Mouse (Mus musculus): ENCODE data around the gene Ncs1. TPM values are rescaled to one million over a fixed set of nuclear protein-coding genes. Genes with fewer than 3 reads are reported as not detected.

Ncs1 gene
- polyA plus RNA-seq, 1 experiment from 2014 or later: 70.5 TPM

- Histone ChIP-seq H3K27me3 (ENCODE audit: control insufficient read depth, insufficient read depth, low read length) (no peaks in the 10 kb centered on the region), H3K36me3 (ENCODE audit: control insufficient read depth, insufficient read depth, low read length) (no peaks in the 10 kb centered on the region), H3K27ac (ENCODE audit: low read depth, low read length) (no peak overlapping the region), H3K4me1 (replicated peaks; ENCODE audit: control insufficient read depth, insufficient read depth, low read length) (no peaks in the 10 kb centered on the region), H3K4me3 (ENCODE audit: low read depth, low read length) (no peak overlapping the region), H3K9me3 (ENCODE audit: control insufficient read depth, low read length) (no peaks in the 10 kb centered on the region), H3K9ac (ENCODE audit: low read depth, low read length) (no peak overlapping the region), H3K4me2 (replicated peaks; ENCODE audit: low read depth, low read length) (no peak overlapping the region)
- 38% methylated on average over 4 of the region's 4 CpGs for WGBS
- DNase-seq (ENCODE audit: low spot score) (peak; percentile 57), ATAC-seq (ENCODE audit: low FRiP score) (no peak)
Observed at GRCm38 (mm10) chr2:31305684-31306083, 60.1 kb downstream of the Ncs1 start.

GRCm38 (mm10) chr2:31308257-31308656 is 62.6 kb downstream of the Ncs1 start:
- H3K4me1 ChIP-seq (replicated peaks; ENCODE audit: control insufficient read depth, insufficient read depth, low read length): no peaks in the 10 kb centered on the region
- no peaks in the 10 kb centered on the region for H3K36me3 ChIP-seq (ENCODE audit: control insufficient read depth, insufficient read depth, low read length)
- H3K27ac ChIP-seq (ENCODE audit: low read depth, low read length): no peak overlapping the region
- H3K4me2 ChIP-seq (replicated peaks; ENCODE audit: low read depth, low read length): no peak overlapping the region
- no peaks in the 10 kb centered on the region for H3K9me3 ChIP-seq (ENCODE audit: control insufficient read depth, low read length)
- no peak overlapping the region for H3K9ac ChIP-seq (ENCODE audit: low read depth, low read length)
- H3K4me3 ChIP-seq (ENCODE audit: low read depth, low read length): no peak overlapping the region
- WGBS: 59% methylated on average over 4 of the region's 4 CpGs
- H3K27me3 ChIP-seq (ENCODE audit: control insufficient read depth, insufficient read depth, low read length): peaks cover 9% of the 10 kb centered on the region
- DNase-seq (ENCODE audit: low spot score) (no peak), ATAC-seq (ENCODE audit: low FRiP score) (no peak)

- H3K4me2 ChIP-seq (replicated peaks; ENCODE audit: low read depth, low read length): no peak overlapping the region
- peaks cover 22% of the 10 kb centered on the region for H3K27me3 ChIP-seq (ENCODE audit: control insufficient read depth, insufficient read depth, low read length)
- H3K4me1 ChIP-seq (replicated peaks; ENCODE audit: control insufficient read depth, insufficient read depth, low read length): peaks cover 3% of the 10 kb centered on the region; the same call in 1 of the 2 replicates
- ATAC-seq (ENCODE audit: low FRiP score): no peak
- WGBS: 69% methylated on average over 15 of the region's 15 CpGs
- H3K4me3 ChIP-seq (ENCODE audit: low read depth, low read length): no peak overlapping the region
- H3K27ac ChIP-seq (ENCODE audit: low read depth, low read length): no peak overlapping the region
- H3K36me3 ChIP-seq (ENCODE audit: control insufficient read depth, insufficient read depth, low read length): no peaks in the 10 kb centered on the region
- H3K9me3 ChIP-seq (ENCODE audit: control insufficient read depth, low read length): no peaks in the 10 kb centered on the region
- H3K9ac ChIP-seq (ENCODE audit: low read depth, low read length): no peak overlapping the region
- no peak for DNase-seq (ENCODE audit: low spot score)
Observed at GRCm38 (mm10) chr2:31309549-31309948, 63.9 kb downstream of the Ncs1 start.

GRCm38 (mm10) chr2:31314007-31314465 is 68.4 kb downstream of the Ncs1 start, which contains the start of gene Hmcn2:
Gene Hmcn2 (plus strand): TSS chr2:31314415.
- ATAC-seq (ENCODE audit: low FRiP score) (no peak), DNase-seq (ENCODE audit: low spot score) (no peak)
- Histone ChIP-seq H3K4me1 (replicated peaks; ENCODE audit: control insufficient read depth, insufficient read depth, low read length) (peaks cover 4% of the 10 kb centered on the region; the same call in 1 of the 2 replicates), H3K4me3 (ENCODE audit: low read depth, low read length) (0 out of 2 replicates have a peak within 1 kb of the TSS, but pooled peaks have one; percentile 10), H3K9ac (ENCODE audit: low read depth, low read length) (no peak within 1 kb of the TSS), H3K4me2 (replicated peaks; ENCODE audit: low read depth, low read length) (peak within 1 kb of the TSS; percentile 19; the same call in 1 of the 2 replicates), H3K27me3 (ENCODE audit: control insufficient read depth, insufficient read depth, low read length) (peaks cover 46% of the 10 kb centered on the region), H3K9me3 (ENCODE audit: control insufficient read depth, low read length) (no peaks in the 10 kb centered on the region), H3K27ac (ENCODE audit: low read depth, low read length) (no peak within 1 kb of the TSS), H3K36me3 (ENCODE audit: control insufficient read depth, insufficient read depth, low read length) (no peaks in the 10 kb centered on the region)
- WGBS: 2% methylated on average over 32 of the region's 33 CpGs

DNA sequence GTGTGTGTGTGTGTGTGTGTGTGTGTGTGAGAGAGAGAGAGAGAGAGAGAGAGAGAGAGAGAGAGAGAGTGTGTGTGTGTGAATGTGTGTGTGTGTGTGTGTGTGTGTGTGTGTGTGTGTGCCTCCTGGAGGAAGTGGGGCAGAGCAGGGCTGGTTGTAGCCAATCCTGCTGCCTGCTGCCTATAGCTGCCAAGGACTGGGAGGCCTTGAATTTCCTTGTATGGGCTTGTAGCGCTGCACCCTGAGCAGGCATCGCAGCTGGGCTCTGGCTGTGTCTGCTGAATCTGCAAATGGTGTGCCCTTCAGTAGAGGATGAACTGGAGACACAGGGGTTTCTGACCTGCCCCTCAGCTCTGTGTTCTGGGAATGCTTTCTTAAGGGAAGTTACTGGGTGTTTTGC is 72.5 kb downstream of the Ncs1 start:
- DNase-seq (ENCODE audit: low spot score) (no peak), ATAC-seq (ENCODE audit: low FRiP score) (no peak)
- WGBS: 6% methylated on average over 2 of the region's 2 CpGs
- peaks cover 38% of the 10 kb centered on the region for H3K27me3 ChIP-seq (ENCODE audit: control insufficient read depth, insufficient read depth, low read length)
- no peak overlapping the region for H3K4me3 ChIP-seq (ENCODE audit: low read depth, low read length)
- no peak overlapping the region for H3K4me2 ChIP-seq (replicated peaks; ENCODE audit: low read depth, low read length)
- H3K27ac ChIP-seq (ENCODE audit: low read depth, low read length): no peak overlapping the region
- H3K9me3 ChIP-seq (ENCODE audit: control insufficient read depth, low read length): no peaks in the 10 kb centered on the region
- H3K4me1 ChIP-seq (replicated peaks; ENCODE audit: control insufficient read depth, insufficient read depth, low read length): peaks cover 4% of the 10 kb centered on the region; the same call in 1 of the 2 replicates
- no peak overlapping the region for H3K9ac ChIP-seq (ENCODE audit: low read depth, low read length)
- H3K36me3 ChIP-seq (ENCODE audit: control insufficient read depth, insufficient read depth, low read length): no peaks in the 10 kb centered on the region

- H3K4me2 ChIP-seq (replicated peaks; ENCODE audit: low read depth, low read length): no peak overlapping the region
- no peak overlapping the region for H3K27ac ChIP-seq (ENCODE audit: low read depth, low read length)
- peaks cover 28% of the 10 kb centered on the region for H3K27me3 ChIP-seq (ENCODE audit: control insufficient read depth, insufficient read depth, low read length)
- no peaks in the 10 kb centered on the region for H3K9me3 ChIP-seq (ENCODE audit: control insufficient read depth, low read length)
- peaks cover 4% of the 10 kb centered on the region; the same call in 1 of the 2 replicates for H3K4me1 ChIP-seq (replicated peaks; ENCODE audit: control insufficient read depth, insufficient read depth, low read length)
- H3K4me3 ChIP-seq (ENCODE audit: low read depth, low read length): no peak overlapping the region
- H3K9ac ChIP-seq (ENCODE audit: low read depth, low read length): no peak overlapping the region
- DNase-seq (ENCODE audit: low spot score) (no peak), ATAC-seq (ENCODE audit: low FRiP score) (no peak)
- WGBS: 68% methylated on average over 2 of the region's 2 CpGs
- H3K36me3 ChIP-seq (ENCODE audit: control insufficient read depth, insufficient read depth, low read length): no peaks in the 10 kb centered on the region
Observed at GRCm38 (mm10) chr2:31319200-31319599, 73.6 kb downstream of the Ncs1 start.

- Histone ChIP-seq H3K4me1 (replicated peaks; ENCODE audit: control insufficient read depth, insufficient read depth, low read length) (no peaks in the 10 kb centered on the region), H3K27ac (ENCODE audit: low read depth, low read length) (no peak overlapping the region), H3K4me2 (replicated peaks; ENCODE audit: low read depth, low read length) (no peak overlapping the region), H3K36me3 (ENCODE audit: control insufficient read depth, insufficient read depth, low read length) (no peaks in the 10 kb centered on the region), H3K9me3 (ENCODE audit: control insufficient read depth, low read length) (no peaks in the 10 kb centered on the region), H3K4me3 (ENCODE audit: low read depth, low read length) (no peak overlapping the region), H3K27me3 (ENCODE audit: control insufficient read depth, insufficient read depth, low read length) (no peaks in the 10 kb centered on the region), H3K9ac (ENCODE audit: low read depth, low read length) (no peak overlapping the region)
- DNase-seq (ENCODE audit: low spot score): no peak
- WGBS: 40% methylated on average over 10 of the region's 10 CpGs
- no peak for ATAC-seq (ENCODE audit: low FRiP score)
Observed at GRCm38 (mm10) chr2:31327186-31327585, 81.6 kb downstream of the Ncs1 start.

DNA sequence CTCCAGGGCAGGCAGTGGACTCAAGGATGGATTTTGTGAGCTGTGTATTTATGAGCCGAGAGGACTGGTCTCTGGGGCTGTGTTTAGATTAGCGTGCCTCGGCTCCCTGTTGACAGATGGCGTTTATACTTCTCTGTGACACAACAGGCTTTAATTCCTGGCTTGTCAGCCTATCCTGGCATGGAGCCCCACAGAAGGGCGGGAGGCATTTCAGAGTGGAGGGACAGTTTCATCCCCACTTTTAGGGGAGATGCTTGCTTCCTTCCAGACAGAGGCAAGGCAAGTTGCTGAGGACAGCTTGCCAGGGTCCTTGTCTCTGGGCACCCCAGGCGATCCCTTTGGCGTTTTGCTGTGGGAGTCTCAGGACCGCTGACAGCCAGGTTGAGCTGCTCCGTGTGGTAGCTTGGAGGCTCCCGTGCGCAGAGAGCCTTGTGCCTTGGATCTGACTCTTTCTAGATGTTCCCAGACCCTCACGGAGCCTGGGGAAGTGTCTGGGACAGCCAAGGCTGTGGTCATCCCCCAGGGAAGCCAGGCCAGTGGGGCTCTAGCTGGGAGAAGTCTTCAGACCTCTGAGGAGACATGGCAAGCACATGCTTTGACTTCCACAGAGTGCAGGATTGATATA is 92.2 kb downstream of the Ncs1 start:
- H3K9ac ChIP-seq (ENCODE audit: low read depth, low read length): no peak overlapping the region
- H3K4me1 ChIP-seq (replicated peaks; ENCODE audit: control insufficient read depth, insufficient read depth, low read length): no peaks in the 10 kb centered on the region
- H3K36me3 ChIP-seq (ENCODE audit: control insufficient read depth, insufficient read depth, low read length): no peaks in the 10 kb centered on the region
- H3K4me3 ChIP-seq (ENCODE audit: low read depth, low read length): no peak overlapping the region
- 66% methylated on average over 12 of the region's 12 CpGs for WGBS
- no peak for ATAC-seq (ENCODE audit: low FRiP score)
- H3K27me3 ChIP-seq (ENCODE audit: control insufficient read depth, insufficient read depth, low read length): no peaks in the 10 kb centered on the region
- no peak for DNase-seq (ENCODE audit: low spot score)
- no peaks in the 10 kb centered on the region for H3K9me3 ChIP-seq (ENCODE audit: control insufficient read depth, low read length)
- H3K27ac ChIP-seq (ENCODE audit: low read depth, low read length): no peak overlapping the region
- H3K4me2 ChIP-seq (replicated peaks; ENCODE audit: low read depth, low read length): no peak overlapping the region

GRCm38 (mm10) chr2:31339826-31340225 is 94.2 kb downstream of the Ncs1 start:
- 65% methylated on average over 9 of the region's 9 CpGs for WGBS
- no peak for ATAC-seq (ENCODE audit: low FRiP score)
- H3K9me3 ChIP-seq (ENCODE audit: control insufficient read depth, low read length): no peaks in the 10 kb centered on the region

More at GRCm38 (mm10) chr2:31339826-31340225, 94.2 kb downstream of the Ncs1 start:
- Histone ChIP-seq H3K4me1 (replicated peaks; ENCODE audit: control insufficient read depth, insufficient read depth, low read length) (no peaks in the 10 kb centered on the region), H3K36me3 (ENCODE audit: control insufficient read depth, insufficient read depth, low read length) (no peaks in the 10 kb centered on the region), H3K4me3 (ENCODE audit: low read depth, low read length) (no peak overlapping the region), H3K27me3 (ENCODE audit: control insufficient read depth, insufficient read depth, low read length) (no peaks in the 10 kb centered on the region), H3K4me2 (replicated peaks; ENCODE audit: low read depth, low read length) (no peak overlapping the region), H3K9ac (ENCODE audit: low read depth, low read length) (no peak overlapping the region), H3K27ac (ENCODE audit: low read depth, low read length) (no peak overlapping the region)
- peak; percentile 28 for DNase-seq (ENCODE audit: low spot score)
